ENCODE assay signal across 19 mouse cellular contexts in genomic region chr11:64253517-64254385, GRCm38 (mm10).
"Had no signal": no experiment of that assay in that cellular context is flagged by ENCODE, and none has a peak within 500 bp of the region (broad histone marks: within the 10 kb centered on the region; RNA-seq: fewer than 3 reads in every experiment).

No protein-coding gene starts in this region.

- H3K4me1 ChIP-seq: limb, embryonic 10.5 days; limb, embryonic 13.5 days; liver, embryonic 12.5 days; liver, embryonic 15.5 days; lung, embryonic 15.5 days; stomach, embryonic 15.5 days had no signal

- H3K27ac ChIP-seq: limb, embryonic 10.5 days; limb, embryonic 13.5 days; liver, embryonic 12.5 days; liver, embryonic 15.5 days; lung, embryonic 15.5 days; stomach, embryonic 15.5 days had no signal

- H3K36me3 ChIP-seq: limb, embryonic 10.5 days; limb, embryonic 13.5 days; liver, embryonic 12.5 days; liver, embryonic 15.5 days; lung, embryonic 15.5 days; stomach, embryonic 15.5 days had no signal

- H3K27me3 ChIP-seq: limb, embryonic 13.5 days; liver, embryonic 12.5 days; liver, embryonic 15.5 days; lung, embryonic 15.5 days; stomach, embryonic 15.5 days had no signal

- H3K4me3 ChIP-seq: limb, embryonic 10.5 days; limb, embryonic 13.5 days; liver, embryonic 12.5 days; liver, embryonic 15.5 days; lung, embryonic 15.5 days; stomach, embryonic 15.5 days had no signal

- DNase-seq: kidney, adult 9 months; kidney, postnatal 14 days; kidney, postnatal 4 days; liver; lung, adult 18-20 months; lung, postnatal 10 days; lung, postnatal 36 days; midbrain, embryonic 14.5 days; retina, postnatal 1 day; right cerebral cortex, postnatal 25 days; spleen, adult 18-20 months; thymus, postnatal 25 days had no signal

- ATAC-seq: liver, embryonic 12.5 days had no signal

- H3K9ac ChIP-seq: limb, embryonic 13.5 days; liver, embryonic 12.5 days; liver, embryonic 15.5 days; lung, embryonic 15.5 days; stomach, embryonic 15.5 days had no signal

- H3K9me3 ChIP-seq: limb, embryonic 10.5 days; limb, embryonic 13.5 days; liver, embryonic 12.5 days; liver, embryonic 15.5 days; lung, embryonic 15.5 days; stomach, embryonic 15.5 days had no signal

- H3K4me2 ChIP-seq: limb, embryonic 13.5 days; liver, embryonic 12.5 days; liver, embryonic 15.5 days; lung, embryonic 15.5 days; midbrain, embryonic 11.5 days; stomach, embryonic 15.5 days had no signal
